Mouse (Mus musculus) T-helper 2 cell (primary cell): ENCODE measurements at regions not wholly inside any gene's neighbourhood (a gene's known extent, or its start where the extent isn't known, plus 50 kb on each side); places are given as distances from the start of the nearest gene placed in this dataset.
"Not testable (repeated sequence)": the region's sequence is repeated elsewhere in the genome, so short reads cannot be mapped to it uniquely, and the experiment has no call there.

ENCODE experiments used
- in situ Hi-C: fragments of 300-600 bp; cut with MboI, MseI; formaldehyde crosslinking; loops from one replicate; pipeline ENCODE4 v1.15.1; 2025; ENCODE audit warnings: high pct_unique_total_duplicates

- in situ Hi-C loops, result not testable (repeated sequence)
Observed at GRCm38 (mm10) chr11:40159161-40159560, 535.8 kb downstream of the Mat2b start.

- in situ Hi-C loops, result no loop called here
Observed at GRCm38 (mm10) chr11:40149312-40149711, 545.7 kb downstream of the Mat2b start.

DNA sequence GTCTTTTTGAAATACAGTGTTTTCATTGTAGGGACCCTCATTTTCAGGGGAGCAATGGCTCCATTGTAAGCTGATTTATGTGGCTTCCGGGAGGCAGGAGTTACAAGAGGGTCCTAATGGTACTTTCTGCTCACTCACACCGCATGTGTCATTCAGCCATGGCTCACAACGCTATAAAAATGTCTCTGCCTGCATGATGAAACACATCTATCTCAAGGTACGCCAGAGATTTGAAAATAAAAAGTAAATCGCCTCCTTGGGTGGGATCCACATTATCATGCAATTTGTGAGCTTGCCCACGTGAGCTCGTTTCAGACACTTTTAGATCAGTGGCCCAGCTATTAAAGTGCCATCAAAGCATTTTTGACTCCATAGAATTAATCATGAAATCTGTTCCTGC, 557.2 kb downstream of the Mat2b start:
- in situ Hi-C loops, result no loop called here

DNA sequence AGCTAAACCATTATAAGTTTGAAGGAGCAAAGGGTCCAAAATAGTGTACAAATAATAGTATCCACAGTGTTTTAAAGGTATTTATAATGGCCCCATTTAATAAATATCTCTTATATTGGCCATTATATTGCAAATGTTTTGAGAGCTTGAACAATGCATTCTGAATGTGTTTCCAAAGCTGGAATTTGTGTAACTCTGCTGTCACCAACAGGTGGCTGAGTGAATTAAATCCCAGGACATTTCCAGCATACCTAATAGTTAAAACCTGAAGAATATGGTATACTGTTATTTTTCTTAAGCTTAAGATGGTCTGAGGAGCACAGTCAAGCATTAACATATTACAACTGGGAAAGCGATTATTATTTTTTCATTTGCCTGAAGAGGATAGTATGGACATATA, 592.4 kb downstream of the Mat2b start:
- in situ Hi-C loops, result loop anchor here (10.0 kb wide), 1 partner anchor 118 kb away; no protein-coding TSS in a partner anchor

DNA sequence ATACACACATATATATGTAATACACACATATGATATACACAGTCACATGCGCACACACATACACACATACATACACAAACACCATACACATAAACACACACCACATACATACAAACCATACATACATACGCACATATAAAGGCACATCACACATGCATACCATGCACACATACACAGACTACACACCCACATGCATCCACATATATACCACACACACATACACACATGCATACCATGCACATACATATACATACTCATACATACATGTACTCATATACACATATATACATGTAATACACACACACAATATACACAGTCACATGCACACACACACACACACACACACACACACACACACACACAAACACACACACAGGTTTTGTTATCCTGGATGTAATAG, 620.7 kb downstream of the Mat2b start:
- in situ Hi-C loops, result no loop called here

DNA sequence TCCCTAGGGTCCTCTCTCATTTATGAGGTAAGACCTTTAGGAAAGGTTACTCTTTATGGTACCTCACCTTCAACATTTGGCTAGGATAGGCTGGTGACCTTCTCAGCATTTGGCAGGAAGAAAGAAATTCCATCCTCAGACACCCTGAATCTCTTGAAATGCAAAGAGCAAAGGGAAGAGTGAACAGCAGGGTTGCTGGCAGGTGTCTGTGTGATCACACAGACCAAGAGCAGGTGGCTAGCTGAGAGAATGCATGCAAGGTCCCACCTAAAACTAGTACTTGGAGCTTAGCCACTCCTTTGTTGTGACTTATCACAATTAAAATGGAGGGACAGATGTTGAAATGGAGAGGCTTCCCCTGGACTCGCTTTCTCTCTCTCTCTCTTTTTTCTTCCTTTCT, 644.5 kb downstream of the Mat2b start:
- in situ Hi-C loops, result no loop called here

GRCm38 (mm10) chr11:40027511-40027910, 667.5 kb downstream of the Mat2b start:
- in situ Hi-C loops, result no loop called here

- in situ Hi-C loops, result no loop called here
Observed at GRCm38 (mm10) chr11:39999483-39999882, 695.5 kb downstream of the Mat2b start.

DNA sequence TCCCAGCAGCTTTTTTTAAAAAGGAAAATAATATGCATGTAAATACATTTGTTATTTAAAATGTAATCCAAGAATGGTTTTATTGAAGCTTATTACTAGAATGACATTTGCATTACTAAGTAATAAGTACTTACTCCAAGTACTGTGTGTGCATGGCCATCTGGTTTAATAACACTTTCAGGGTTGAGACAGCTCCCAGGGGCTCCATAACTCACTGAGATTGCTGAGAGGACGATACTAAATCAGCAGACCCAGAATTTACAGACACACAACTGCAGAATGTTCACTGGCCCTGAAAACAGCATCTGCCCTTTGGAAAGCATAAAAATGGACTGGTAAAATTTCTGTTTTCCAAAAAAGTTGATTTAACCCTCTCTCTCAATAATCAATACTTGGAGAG, 696.4 kb downstream of the Mat2b start:
- in situ Hi-C loops, result no loop called here

DNA sequence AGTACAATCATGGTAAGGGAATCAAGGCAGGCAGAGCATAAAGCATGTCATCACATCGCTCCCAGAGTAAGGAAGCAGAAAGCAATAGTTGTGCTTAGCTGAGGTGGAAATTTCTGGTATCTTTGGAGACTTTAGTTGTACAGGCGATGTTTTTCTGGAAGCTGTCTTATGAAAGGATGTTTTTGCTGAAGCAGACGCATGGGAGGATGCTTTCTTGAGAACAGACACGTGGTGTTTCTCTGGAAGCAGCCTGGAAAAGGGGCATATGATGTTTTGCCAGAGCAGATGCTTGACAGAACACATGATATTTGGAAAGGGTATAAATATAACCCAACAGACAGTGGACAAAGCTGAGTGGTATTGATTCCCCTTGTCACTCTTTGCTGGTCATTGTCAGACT, 722.4 kb downstream of the Mat2b start:
- in situ Hi-C loops, result no loop called here

- in situ Hi-C loops, result no loop called here
Observed at GRCm38 (mm10) chr11:39963705-39964104, 731.3 kb downstream of the Mat2b start.

DNA sequence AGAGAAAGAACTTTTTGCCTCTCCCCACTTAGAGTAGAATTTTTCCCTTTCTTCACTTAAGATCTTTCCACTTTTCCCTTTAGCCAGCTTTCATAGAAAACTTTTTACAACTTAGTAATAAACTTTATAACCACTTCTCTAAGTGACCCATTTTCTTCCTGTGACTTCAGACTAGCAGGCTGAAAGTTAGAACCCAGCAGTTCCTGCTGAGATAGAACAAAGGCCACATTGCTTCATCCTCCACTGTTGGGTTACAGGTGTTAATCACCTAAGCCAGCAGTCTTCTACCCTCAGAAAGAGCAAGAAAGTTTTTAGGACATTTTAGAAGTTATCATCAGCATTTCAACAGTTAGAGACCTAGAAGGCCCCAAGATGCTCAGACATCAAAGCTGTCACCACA, 740.6 kb downstream of the Mat2b start:
- in situ Hi-C loops, result no loop called here

GRCm38 (mm10) chr11:39944196-39944595, 750.8 kb downstream of the Mat2b start:
- in situ Hi-C loops, result no loop called here

DNA sequence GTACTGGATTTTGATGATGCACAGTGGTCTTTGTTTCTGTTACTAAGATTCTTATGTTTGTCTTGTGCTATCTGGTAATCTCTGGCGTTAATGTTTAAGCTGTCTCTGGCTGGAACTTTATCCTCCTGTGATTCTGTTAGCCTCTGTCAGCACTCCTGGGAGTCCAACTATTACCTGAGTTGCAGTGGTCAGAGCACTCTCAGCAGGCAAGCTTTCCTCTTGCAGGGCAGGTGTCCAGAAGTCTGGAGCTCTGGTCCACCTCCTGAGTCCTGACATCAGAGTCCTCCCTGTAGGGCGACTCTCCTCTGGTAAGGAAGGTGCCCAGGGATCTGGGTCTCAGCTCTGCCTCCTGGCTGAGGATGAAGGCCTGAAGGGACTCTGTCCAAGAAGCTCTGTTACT, 760.8 kb downstream of the Mat2b start:
- in situ Hi-C loops, result no loop called here

DNA sequence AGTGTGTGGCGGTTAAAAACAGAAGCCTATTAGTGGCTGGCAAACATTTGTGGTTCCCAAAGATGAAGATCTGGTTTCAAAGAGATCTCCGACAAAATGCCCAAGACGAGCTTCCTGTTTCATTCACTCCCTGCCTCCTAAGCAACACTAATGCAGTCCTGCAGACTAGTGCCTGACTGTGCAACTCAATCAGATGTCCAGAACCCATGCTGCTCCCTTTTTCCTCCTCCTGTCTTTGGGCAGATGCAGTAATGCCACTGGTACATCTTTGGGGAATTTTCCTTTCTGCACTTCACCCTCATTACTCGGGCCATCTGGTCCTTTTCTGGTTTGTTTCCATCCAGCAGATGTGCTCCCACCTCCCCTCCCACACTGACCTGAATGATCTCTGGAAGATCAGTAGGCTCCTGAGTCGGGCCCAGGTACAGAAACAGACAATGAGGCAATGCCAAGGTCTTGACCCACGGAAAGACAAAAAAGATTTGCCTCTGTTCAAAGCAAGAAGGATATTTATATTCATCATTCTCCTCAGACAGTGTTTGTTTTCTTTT, 771.0 kb downstream of the Mat2b start:
- in situ Hi-C loops, result no loop called here

- in situ Hi-C loops, result no loop called here
Observed at GRCm38 (mm10) chr11:39917716-39918347, 777.2 kb downstream of the Mat2b start.

DNA sequence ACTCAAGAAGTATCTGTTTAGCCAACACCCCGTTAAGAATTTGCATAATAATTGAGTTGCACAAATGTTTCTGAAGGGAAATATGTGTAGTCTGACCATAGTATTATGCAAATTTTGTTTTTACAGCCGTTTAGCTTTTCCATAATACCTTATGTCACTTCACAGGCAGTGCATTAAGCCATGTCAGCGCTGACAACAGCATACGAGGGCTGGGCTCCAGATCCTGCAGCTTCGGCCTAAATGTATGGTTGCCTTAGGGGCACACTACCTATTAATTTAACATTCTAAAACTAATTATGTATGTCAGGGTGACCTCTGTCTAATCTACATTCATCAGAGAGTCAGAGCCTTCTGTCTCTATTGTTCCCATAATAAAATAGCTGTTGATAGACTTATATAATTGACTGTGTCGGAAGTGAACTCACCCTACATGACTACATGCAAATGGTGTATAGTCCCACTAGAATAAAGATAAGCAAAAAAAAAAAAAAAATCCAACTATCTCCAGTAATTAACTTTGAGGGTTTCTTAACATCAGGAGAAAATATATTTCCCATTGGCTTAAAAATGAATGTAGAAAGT, 795.3 kb downstream of the Mat2b start:
- in situ Hi-C loops, result no loop called here

DNA sequence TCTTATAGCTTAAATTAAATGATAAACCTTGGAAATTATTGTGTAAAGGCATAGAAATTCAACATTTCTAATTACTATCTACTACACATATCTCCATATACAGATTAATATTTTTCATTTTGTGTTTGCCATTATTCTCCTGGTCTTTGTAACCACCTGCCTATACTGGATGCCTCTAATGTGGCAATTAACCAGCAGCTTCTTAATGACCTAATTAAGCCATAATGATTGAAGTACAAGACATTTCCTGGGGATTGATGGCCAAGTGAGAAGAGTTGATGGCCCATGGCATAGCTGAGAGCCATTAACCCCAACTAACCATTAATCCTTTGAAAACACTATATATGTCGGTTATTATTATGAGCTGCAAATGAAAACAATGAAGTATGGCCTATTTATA, 811.7 kb downstream of the Mat2b start:
- in situ Hi-C loops, result no loop called here

GRCm38 (mm10) chr11:39868451-39868979, 826.5 kb downstream of the Mat2b start:
- in situ Hi-C loops, result no loop called here
